Mouse (Mus musculus): Measurements from ENCODE around the gene Cuta. TPM values are rescaled to one million over a fixed set of nuclear protein-coding genes. Genes with fewer than 3 reads are reported as not detected.

The Cuta gene
- polyA plus RNA-seq, 1 experiment: 166 TPM

DNA sequence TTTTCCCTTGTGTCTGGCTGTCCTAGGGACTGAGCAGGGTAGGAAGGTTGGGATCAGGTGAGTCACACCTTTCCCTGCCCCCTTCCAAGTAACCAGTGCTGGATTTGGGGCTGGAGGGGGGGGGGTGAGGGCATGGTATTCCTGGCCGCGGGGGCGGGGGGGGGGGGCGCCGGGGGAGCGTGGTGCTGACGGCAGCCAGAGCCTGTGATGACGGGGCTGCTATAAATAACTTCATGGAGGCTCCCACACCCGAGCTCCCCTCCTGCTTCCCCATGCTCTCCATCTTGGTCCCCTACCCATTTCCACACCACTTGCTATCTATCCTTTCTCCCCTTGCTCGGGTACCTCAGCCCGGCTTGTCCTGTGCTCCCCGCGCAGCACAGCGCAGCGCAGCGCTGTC is 14.4 kb upstream of the Cuta start:
- Histone ChIP-seq H3K79me2 (ENCODE audit: control insufficient read depth, insufficient read depth) (no peaks in the 10 kb centered on the region), H3K79me3 (ENCODE audit: low read depth) (no peaks in the 10 kb centered on the region), H3K27me3 (ENCODE audit: control insufficient read depth, insufficient read depth, insufficient read length) (no peaks in the 10 kb centered on the region), H3K36me3 (ENCODE audit: control insufficient read depth, insufficient read depth) (no peaks in the 10 kb centered on the region), H3K4me3 (ENCODE audit: insufficient read depth, poor library complexity, severe bottlenecking) (no peak overlapping the region), H3ac (ENCODE audit: control insufficient read depth, insufficient read length, low read depth) (no peak overlapping the region)
- TF ChIP-seq MYOD1 (IDR thresholded peaks at IDR 0.05; ENCODE audit: control insufficient read depth, insufficient read length, low read depth): no peak
- TF ChIP-seq MYOG (IDR thresholded peaks at IDR 0.05; ENCODE audit: control insufficient read depth, extremely low read depth, insufficient read length): no peak
- no peak for TF ChIP-seq USF1 (IDR thresholded peaks at IDR 0.05; ENCODE audit: low read depth)
- TF ChIP-seq MAX (IDR thresholded peaks at IDR 0.05): no peak
- TF ChIP-seq FOSL1 (IDR thresholded peaks at IDR 0.05; ENCODE audit: insufficient read depth, low read length, poor library complexity, severe bottlenecking): no peak
- no peak for TF ChIP-seq CTCF (IDR thresholded peaks at IDR 0.05; ENCODE audit: control insufficient read depth, insufficient read depth, insufficient read length)
- TF ChIP-seq CEBPB (IDR thresholded peaks at IDR 0.05; ENCODE audit: low read depth): no peak

DNA sequence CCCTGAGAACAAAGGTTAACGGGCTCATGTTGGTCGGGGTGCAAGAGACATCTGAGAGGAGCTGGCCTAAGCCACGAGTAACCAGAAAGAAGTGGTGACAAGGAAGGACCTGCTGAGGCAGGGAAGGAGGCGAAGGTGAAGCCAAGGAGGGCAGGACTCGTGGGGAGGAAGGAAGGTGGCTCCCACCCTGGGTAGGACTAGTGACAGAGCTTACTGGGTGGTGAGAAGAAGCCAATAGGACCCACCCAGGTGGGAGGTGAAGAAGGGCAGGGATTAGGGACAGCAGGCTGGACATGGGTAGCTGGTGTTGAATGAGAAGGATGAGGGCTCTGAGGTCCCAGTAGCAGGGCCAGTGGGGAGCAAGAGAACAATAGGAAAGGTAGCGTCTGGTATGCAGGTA is 13.8 kb upstream of the Cuta start:
- H3K4me3 ChIP-seq (ENCODE audit: insufficient read depth, poor library complexity, severe bottlenecking): no peak overlapping the region
- no peaks in the 10 kb centered on the region for H3K79me2 ChIP-seq (ENCODE audit: control insufficient read depth, insufficient read depth)
- H3K27me3 ChIP-seq (ENCODE audit: control insufficient read depth, insufficient read depth, insufficient read length): no peaks in the 10 kb centered on the region
- TF ChIP-seq MYOD1 (IDR thresholded peaks at IDR 0.05; ENCODE audit: control insufficient read depth, insufficient read length, low read depth) (no peak), CEBPB (IDR thresholded peaks at IDR 0.05; ENCODE audit: low read depth) (no peak), USF1 (IDR thresholded peaks at IDR 0.05; ENCODE audit: low read depth) (no peak), FOSL1 (IDR thresholded peaks at IDR 0.05; ENCODE audit: insufficient read depth, low read length, poor library complexity, severe bottlenecking) (no peak), MYOG (IDR thresholded peaks at IDR 0.05; ENCODE audit: control insufficient read depth, extremely low read depth, insufficient read length) (no peak), MAX (IDR thresholded peaks at IDR 0.05) (no peak)
- no peaks in the 10 kb centered on the region for H3K79me3 ChIP-seq (ENCODE audit: low read depth)
- H3K36me3 ChIP-seq (ENCODE audit: control insufficient read depth, insufficient read depth): no peaks in the 10 kb centered on the region
- no peak overlapping the region for H3ac ChIP-seq (ENCODE audit: control insufficient read depth, insufficient read length, low read depth)

DNA sequence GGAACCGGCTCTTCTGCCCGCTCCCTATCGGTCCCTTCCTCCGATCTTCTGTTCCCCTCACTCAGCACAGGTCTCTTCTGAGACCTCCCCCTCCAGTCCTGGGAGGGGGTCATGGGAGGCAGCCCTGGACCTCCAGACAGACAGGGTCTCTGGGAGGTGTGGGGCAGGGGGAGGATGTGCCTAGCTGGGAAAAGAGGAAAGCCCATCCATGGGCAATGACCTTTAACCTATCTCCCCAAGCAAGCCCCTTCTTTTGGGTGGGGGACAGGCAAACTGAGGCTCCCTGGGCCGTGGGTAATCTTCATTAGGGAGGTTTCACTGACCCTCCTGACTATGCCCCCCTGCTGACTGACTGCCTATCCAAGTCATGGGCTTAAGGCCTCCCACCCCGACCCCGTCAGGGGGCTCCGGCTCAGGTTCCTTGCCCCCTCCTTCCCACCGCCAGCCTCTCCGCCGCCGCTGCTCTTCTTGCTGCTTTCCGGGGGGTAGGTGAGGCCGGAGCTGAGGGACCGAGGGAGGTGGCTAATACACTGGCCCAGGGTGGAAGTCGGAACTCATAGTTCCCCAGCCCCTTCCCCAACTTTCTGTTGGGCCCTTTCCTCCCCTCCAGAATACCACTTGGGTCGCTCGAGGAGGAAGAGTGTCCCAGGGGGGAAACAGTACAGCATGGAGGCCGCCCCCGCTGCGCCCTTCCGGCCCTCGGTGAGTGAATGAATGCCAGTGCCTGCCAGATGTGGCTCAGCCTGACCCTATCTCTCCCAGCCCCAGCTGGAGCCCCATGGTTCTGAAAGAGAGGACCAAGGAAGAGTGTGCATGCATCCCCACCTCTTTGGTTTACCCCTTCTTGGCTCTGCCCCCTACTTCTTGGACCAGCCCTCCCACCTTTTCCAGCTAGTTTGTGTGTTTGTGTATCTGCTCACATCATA is 12.8 kb upstream of the Cuta start:
- H3K79me2 ChIP-seq (ENCODE audit: control insufficient read depth, insufficient read depth): no peaks in the 10 kb centered on the region
- H3K79me3 ChIP-seq (ENCODE audit: low read depth): no peaks in the 10 kb centered on the region
- TF ChIP-seq CTCF (IDR thresholded peaks at IDR 0.05; ENCODE audit: control insufficient read depth, insufficient read depth, insufficient read length) (no peak), USF1 (IDR thresholded peaks at IDR 0.05; ENCODE audit: low read depth) (no peak), MAX (IDR thresholded peaks at IDR 0.05) (no peak), MYOD1 (IDR thresholded peaks at IDR 0.05; ENCODE audit: control insufficient read depth, insufficient read length, low read depth) (no peak), FOSL1 (IDR thresholded peaks at IDR 0.05; ENCODE audit: insufficient read depth, low read length, poor library complexity, severe bottlenecking) (no peak), MYOG (IDR thresholded peaks at IDR 0.05; ENCODE audit: control insufficient read depth, extremely low read depth, insufficient read length) (no peak), CEBPB (IDR thresholded peaks at IDR 0.05; ENCODE audit: low read depth) (no peak)
- no peak overlapping the region for H3K4me3 ChIP-seq (ENCODE audit: insufficient read depth, poor library complexity, severe bottlenecking)
- H3K36me3 ChIP-seq (ENCODE audit: control insufficient read depth, insufficient read depth): no peaks in the 10 kb centered on the region
- no peaks in the 10 kb centered on the region for H3K27me3 ChIP-seq (ENCODE audit: control insufficient read depth, insufficient read depth, insufficient read length)
- H3ac ChIP-seq (ENCODE audit: control insufficient read depth, insufficient read length, low read depth): no peak overlapping the region

DNA sequence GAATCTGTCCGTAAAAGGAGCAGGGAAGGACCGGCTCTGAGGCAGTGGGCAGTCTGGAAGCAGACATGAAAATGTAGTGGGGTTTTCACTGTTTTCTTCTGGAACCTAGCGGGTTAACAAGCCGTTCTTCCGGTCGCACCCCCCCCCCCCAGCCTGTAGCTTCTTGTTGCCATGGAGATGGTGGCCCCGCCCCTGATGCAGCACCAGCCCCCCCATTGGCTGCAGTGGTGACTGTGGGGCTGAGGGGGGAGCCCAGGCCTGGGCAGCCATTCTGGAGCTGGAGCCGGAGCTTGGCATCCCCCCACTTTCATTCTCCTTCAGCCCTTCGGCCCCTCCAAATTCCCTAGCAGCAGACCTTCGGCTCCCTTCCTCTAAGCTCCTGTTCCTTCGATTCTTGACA is 12.0 kb upstream of the Cuta start:
- Histone ChIP-seq H3K4me3 (ENCODE audit: insufficient read depth, poor library complexity, severe bottlenecking) (no peak overlapping the region), H3K79me3 (ENCODE audit: low read depth) (no peaks in the 10 kb centered on the region), H3K36me3 (ENCODE audit: control insufficient read depth, insufficient read depth) (no peaks in the 10 kb centered on the region), H3K27me3 (ENCODE audit: control insufficient read depth, insufficient read depth, insufficient read length) (no peaks in the 10 kb centered on the region), H3K79me2 (ENCODE audit: control insufficient read depth, insufficient read depth) (no peaks in the 10 kb centered on the region), H3ac (ENCODE audit: control insufficient read depth, insufficient read length, low read depth) (no peak overlapping the region)
- TF ChIP-seq MAX (IDR thresholded peaks at IDR 0.05) (no peak), CEBPB (IDR thresholded peaks at IDR 0.05; ENCODE audit: low read depth) (no peak), MYOD1 (IDR thresholded peaks at IDR 0.05; ENCODE audit: control insufficient read depth, insufficient read length, low read depth) (no peak), CTCF (IDR thresholded peaks at IDR 0.05; ENCODE audit: control insufficient read depth, insufficient read depth, insufficient read length) (no peak), USF1 (IDR thresholded peaks at IDR 0.05; ENCODE audit: low read depth) (no peak), MYOG (IDR thresholded peaks at IDR 0.05; ENCODE audit: control insufficient read depth, extremely low read depth, insufficient read length) (no peak), FOSL1 (IDR thresholded peaks at IDR 0.05; ENCODE audit: insufficient read depth, low read length, poor library complexity, severe bottlenecking) (no peak)

DNA sequence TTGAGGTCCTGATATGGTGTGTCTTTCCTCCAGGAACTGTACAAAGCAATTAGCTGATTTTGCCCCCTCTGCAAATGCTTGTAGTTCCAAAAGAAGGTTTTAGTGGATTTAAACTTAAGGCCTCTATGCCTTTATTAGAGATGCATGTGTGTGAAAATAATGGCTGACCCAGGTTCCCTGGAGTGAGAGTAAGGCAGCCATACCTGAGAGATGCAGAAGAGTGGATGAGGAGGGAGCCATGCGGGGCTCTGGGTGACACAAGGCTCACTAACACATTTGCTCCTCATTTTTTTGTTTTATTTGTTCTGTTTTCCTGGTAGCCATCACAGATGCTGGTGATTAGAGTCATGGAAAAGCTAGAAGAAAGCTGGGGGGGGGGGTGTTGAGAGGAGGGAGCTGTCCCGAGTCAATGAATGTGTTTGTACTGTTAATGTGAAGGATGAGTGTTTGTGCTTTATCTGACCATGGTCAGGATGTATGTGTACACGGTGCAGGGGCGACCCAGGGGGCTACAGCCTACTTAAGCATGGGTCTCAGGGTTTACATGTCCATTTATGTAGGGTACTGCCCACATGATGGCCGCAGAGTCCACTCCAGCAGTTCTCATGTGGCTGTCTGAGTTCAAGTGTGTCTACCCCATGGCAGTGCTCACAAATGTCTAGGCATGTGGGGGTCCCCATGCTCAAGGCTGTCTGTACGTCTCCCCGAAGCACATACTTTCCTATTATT is 11.4 kb upstream of the Cuta start:
- TF ChIP-seq USF1 (IDR thresholded peaks at IDR 0.05; ENCODE audit: low read depth) (no peak), CTCF (IDR thresholded peaks at IDR 0.05; ENCODE audit: control insufficient read depth, insufficient read depth, insufficient read length) (no peak), FOSL1 (IDR thresholded peaks at IDR 0.05; ENCODE audit: insufficient read depth, low read length, poor library complexity, severe bottlenecking) (no peak)

More for the DNA sequence above, 11.4 kb upstream of the Cuta start:
- H3K36me3 ChIP-seq (ENCODE audit: control insufficient read depth, insufficient read depth): no peaks in the 10 kb centered on the region
- no peaks in the 10 kb centered on the region for H3K27me3 ChIP-seq (ENCODE audit: control insufficient read depth, insufficient read depth, insufficient read length)
- H3K4me3 ChIP-seq (ENCODE audit: insufficient read depth, poor library complexity, severe bottlenecking): no peak overlapping the region
- no peaks in the 10 kb centered on the region for H3K79me2 ChIP-seq (ENCODE audit: control insufficient read depth, insufficient read depth)
- H3ac ChIP-seq (ENCODE audit: control insufficient read depth, insufficient read length, low read depth): no peak overlapping the region
- no peaks in the 10 kb centered on the region for H3K79me3 ChIP-seq (ENCODE audit: low read depth)
